Mouse (Mus musculus) heart, adult 9 months (tissue): ENCODE results near the gene Ctdsp2.

Experiments used
- DNase-seq, 2 experiments: peaks; one replicate each; pipeline ENCODE4 v3.0.0; 2022; ENCODE audit warnings: low spot score in 2 of 2

The Ctdsp2 gene

GRCm38 (mm10) chr10:126990313-126991056, 12.0 kb downstream of the Ctdsp2 start:
- peak; percentile 80 to 87 for DNase-seq

- no peak for DNase-seq
Measured at GRCm38 (mm10) chr10:126991676-126992075, 13.2 kb downstream of the Ctdsp2 start.

- no peak for DNase-seq
Measured at GRCm38 (mm10) chr10:126993621-126994020, 15.1 kb downstream of the Ctdsp2 start.

- no peak for DNase-seq
Measured at GRCm38 (mm10) chr10:126997340-126998113, 19.0 kb downstream of the Ctdsp2 start.

GRCm38 (mm10) chr10:127000529-127000928, 22.0 kb downstream of the Ctdsp2 start, which contains the start of gene Avil:
Gene Avil, plus strand, starts transcription at chr10:127000709.
- DNase-seq: no peak

GRCm38 (mm10) chr10:127001297-127001696, 22.8 kb downstream of the Ctdsp2 start:
- no peak for DNase-seq

GRCm38 (mm10) chr10:127002056-127002455, 23.5 kb downstream of the Ctdsp2 start:
- no peak for DNase-seq

GRCm38 (mm10) chr10:127002765-127003164, 24.2 kb downstream of the Ctdsp2 start:
- no peak for DNase-seq

GRCm38 (mm10) chr10:127003334-127003733, 24.8 kb downstream of the Ctdsp2 start:
- no peak for DNase-seq

GRCm38 (mm10) chr10:127003806-127004205, 25.3 kb downstream of the Ctdsp2 start:
- no peak for DNase-seq

- no peak for DNase-seq
Measured at GRCm38 (mm10) chr10:127016488-127016887, 38.0 kb downstream of the Ctdsp2 start.

- no peak for DNase-seq
Measured at GRCm38 (mm10) chr10:127017071-127017470, 38.6 kb downstream of the Ctdsp2 start.

GRCm38 (mm10) chr10:127018422-127018821, 39.9 kb downstream of the Ctdsp2 start:
- no peak for DNase-seq

GRCm38 (mm10) chr10:127030336-127031296, 52.1 kb downstream of the Ctdsp2 start, which contains the start of gene Tsfm:
Gene Tsfm, minus strand, starts transcription at chr10:127030840.
- DNase-seq: peak; percentile 76 to 88

GRCm38 (mm10) chr10:127033301-127033741, 54.8 kb downstream of the Ctdsp2 start:
- DNase-seq: no peak

- DNase-seq: no peak
Measured at GRCm38 (mm10) chr10:127036273-127036672, 57.8 kb downstream of the Ctdsp2 start.

- no peak for DNase-seq
Measured at GRCm38 (mm10) chr10:127037641-127038040, 59.1 kb downstream of the Ctdsp2 start.

GRCm38 (mm10) chr10:127040569-127041214, 62.2 kb downstream of the Ctdsp2 start:
- no peak for DNase-seq

GRCm38 (mm10) chr10:127041274-127041766, 62.8 kb downstream of the Ctdsp2 start, which contains the start of the genes Mettl1 and Eef1akmt3:
Gene Mettl1, plus strand, starts transcription at chr10:127041414.
Gene Eef1akmt3, minus strand, starts transcription at chr10:127041513.
- DNase-seq: peak in 1 of 2 experiments; percentile 35

- DNase-seq: peak; percentile 81 to 87
Measured at GRCm38 (mm10) chr10:127041774-127042338, 63.3 kb downstream of the Ctdsp2 start.
